Mouse (Mus musculus) thymus, adult 2 months (tissue): ENCODE data around the gene Bmper.

Source experiments
- CTCF ChIP-seq: fragments of 200-500 bp; IDR thresholded peaks from 2 replicates; pipeline ENCODE4 v1.5.1; 2012; ENCODE audit warnings: mild to moderate bottlenecking, control low read depth, low read length, moderate library complexity, borderline replicate concordance; ENCODE audit not compliant: control insufficient read depth, poor library complexity, insufficient read depth; ENCODE audit errors: extremely low read depth
- POLR2A ChIP-seq: fragments of 200-500 bp; IDR thresholded peaks from 2 replicates; pipeline ENCODE4 v1.6.1; 2012; ENCODE audit warnings: mild to moderate bottlenecking, low read length, control low read depth, moderate library complexity; ENCODE audit not compliant: control insufficient read depth, poor library complexity, insufficient read depth; ENCODE audit errors: extremely low read depth

- TF ChIP-seq CTCF (no peak), POLR2A (no peak)
These were observed 163.3 kb downstream of the Bmper start for GRCm38 (mm10) chr9:23386201-23386600.
